Mouse (Mus musculus) embryonic facial prominence, embryonic 13.5 days (tissue): ENCODE results near the gene Perm1. TPM values are rescaled to one million over a fixed set of nuclear protein-coding genes. Genes with fewer than 3 reads are reported as not detected.

Experiments used
- ATAC-seq: fragments of 200-750 bp; cut with Nextera tagmentation; 2 replicates; pipeline ENCODE4 v1.8.0; 2017; ENCODE audit warnings: low read depth; ENCODE audit not compliant: insufficient number of reproducible peaks, insufficient read depth, low FRiP score, low TSS enrichment
- H3K27ac ChIP-seq: fragments of 300-500 bp; sonication (generic); 2 replicates; pipeline ENCODE4 v1.5.1; 2015; ENCODE audit warnings: moderate library complexity, mild to moderate bottlenecking, inconsistent platforms
- H3K27me3 ChIP-seq: fragments of 300-500 bp; sonication (generic); 2 replicates; pipeline ENCODE4 v1.6.1; 2015; ENCODE audit warnings: mild to moderate bottlenecking, inconsistent platforms
- H3K36me3 ChIP-seq: fragments of 300-500 bp; sonication (generic); 2 replicates; pipeline ENCODE4 v1.6.1; 2015; ENCODE audit warnings: mild to moderate bottlenecking, inconsistent platforms
- H3K4me1 ChIP-seq: fragments of 300-500 bp; sonication (generic); 2 replicates; pipeline ENCODE4 v1.6.1; 2015; ENCODE audit warnings: inconsistent platforms
- H3K4me2 ChIP-seq: fragments of 300-500 bp; sonication (generic); 2 replicates; pipeline ENCODE4 v1.6.1; 2015; ENCODE audit warnings: moderate library complexity, mild to moderate bottlenecking, inconsistent platforms
- H3K4me3 ChIP-seq: fragments of 300-500 bp; sonication (generic); 2 replicates; pipeline ENCODE4 v1.5.1; 2015; ENCODE audit warnings: mild to moderate bottlenecking, inconsistent platforms
- H3K9ac ChIP-seq: fragments of 300-500 bp; sonication (generic); 2 replicates; pipeline ENCODE4 v1.6.1; 2015; ENCODE audit warnings: mild to moderate bottlenecking, inconsistent platforms
- H3K9me3 ChIP-seq: fragments of 300-500 bp; sonication (generic); 2 replicates; pipeline ENCODE4 v1.6.1; 2016; ENCODE audit warnings: inconsistent platforms
- WGBS: fragments of 180-500 bp; shearing (Covaris S2); methylation state at CpG from one replicate; pipeline ENCODE4 v1.1.7; 2015; ENCODE audit warnings: mixed read lengths; 5-methylcytosine and 5-hydroxymethylcytosine counted together
- polyA plus RNA-seq: library from polyadenylated mRNA; unstranded; fragments of >200 nt; fragmentation: Nextera tagmentation; extraction: Ambion mirVana; gene quantifications from 2 replicates; pipeline ENCODE4 v1.2.1, GENCODE M21; 2015

Gene Perm1
- polyA plus RNA-seq, 1 experiment from 2014 or later, result 0.62 TPM

DNA sequence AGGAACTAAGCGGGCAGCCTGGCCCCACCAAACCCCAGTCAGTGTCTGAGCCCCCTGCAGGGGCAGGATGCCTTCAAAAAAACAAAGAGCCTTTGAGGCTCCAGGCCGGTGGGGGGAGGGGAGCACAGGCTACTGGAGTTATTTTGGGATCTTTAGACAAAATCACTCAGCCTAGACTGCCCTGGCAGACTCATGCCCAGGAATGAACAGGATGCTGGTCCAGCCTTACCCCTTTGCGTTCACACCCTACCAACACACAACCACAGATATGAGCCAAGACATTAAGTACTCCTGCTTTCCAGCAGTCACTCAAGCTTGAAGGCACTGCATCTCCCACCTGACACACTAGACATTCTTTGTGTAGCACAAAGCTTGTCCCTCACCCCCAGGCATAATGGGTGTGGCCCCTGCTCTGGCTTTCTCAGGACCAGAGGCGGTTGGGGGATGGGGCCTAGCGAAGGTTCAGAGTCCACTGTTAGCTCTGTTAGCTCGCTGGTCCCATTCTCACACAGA lies 26.8 kb upstream of the Perm1 start:
- H3K4me3 ChIP-seq, result no peak overlapping the region
- ATAC-seq, result 0 out of 2 replicates have a peak, but pooled peaks have one; percentile 27

GRCm38 (mm10) chr4:156192421-156193199 lies 23.1 kb upstream of the Perm1 start:
- peaks cover 86% of the 10 kb centered on the region for H3K4me1 ChIP-seq
- H3K4me3 ChIP-seq, result no peak overlapping the region
- H3K4me2 ChIP-seq, result peak overlapping the region; percentile 96
- 42% methylated on average over 8 of the region's 8 CpGs for WGBS
- no peaks in the 10 kb centered on the region for H3K27me3 ChIP-seq
- no peaks in the 10 kb centered on the region for H3K9me3 ChIP-seq
- 0 out of 2 replicates have a peak overlapping the region, but pooled peaks have one; percentile 36 for H3K9ac ChIP-seq
- H3K36me3 ChIP-seq, result peaks cover 53% of the 10 kb centered on the region
- no peak for ATAC-seq
- peak overlapping the region; percentile 75 for H3K27ac ChIP-seq

More for the DNA sequence above, 26.8 kb upstream of the Perm1 start:
- no peaks in the 10 kb centered on the region for H3K9me3 ChIP-seq
- H3K27ac ChIP-seq, result peak overlapping the region; percentile 75
- peaks cover 63% of the 10 kb centered on the region for H3K36me3 ChIP-seq
- 13% methylated on average over 6 of the region's 6 CpGs for WGBS
- H3K4me2 ChIP-seq, result peak overlapping the region; percentile 31
- no peaks in the 10 kb centered on the region for H3K27me3 ChIP-seq
- peak overlapping the region; percentile 41; the same call in 1 of the 2 replicates for H3K9ac ChIP-seq
- peaks cover 92% of the 10 kb centered on the region for H3K4me1 ChIP-seq

DNA sequence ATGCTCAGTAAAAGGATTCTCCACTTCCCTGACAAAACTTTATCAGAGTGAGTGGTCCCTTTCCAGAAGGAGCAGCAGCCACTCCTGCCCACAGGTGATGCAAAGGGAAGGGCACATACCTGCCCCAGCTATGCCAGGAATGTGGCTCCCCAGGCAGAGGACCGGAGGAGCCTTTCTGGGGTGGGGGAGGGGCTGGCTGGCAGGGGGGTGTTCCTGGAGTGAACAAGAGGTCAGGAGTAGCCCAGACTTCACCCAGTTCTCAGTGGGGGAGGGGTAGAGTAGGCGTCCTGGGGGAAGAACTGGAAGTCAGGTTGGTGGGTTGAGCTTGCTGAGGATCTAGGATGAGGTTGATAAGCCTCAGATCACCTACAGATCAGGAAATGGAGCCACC lies 22.5 kb upstream of the Perm1 start:
- peak overlapping the region; percentile 75 for H3K27ac ChIP-seq
- no peak for ATAC-seq
- peaks cover 83% of the 10 kb centered on the region for H3K4me1 ChIP-seq
- no peak overlapping the region for H3K4me3 ChIP-seq
- H3K36me3 ChIP-seq, result peaks cover 53% of the 10 kb centered on the region
- peak overlapping the region; percentile 36; the same call in 1 of the 2 replicates for H3K9ac ChIP-seq
- H3K27me3 ChIP-seq, result no peaks in the 10 kb centered on the region
- peak overlapping the region; percentile 96 for H3K4me2 ChIP-seq
- H3K9me3 ChIP-seq, result no peaks in the 10 kb centered on the region
- WGBS, result 17% methylated on average over 2 of the region's 2 CpGs

- H3K27ac ChIP-seq, result peak overlapping the region; percentile 75; the same call in 1 of the 2 replicates
- WGBS, result 58% methylated on average over 5 of the region's 5 CpGs
- peak overlapping the region; percentile 96 for H3K4me2 ChIP-seq
- H3K9me3 ChIP-seq, result no peaks in the 10 kb centered on the region
- ATAC-seq, result no peak
- no peak overlapping the region for H3K9ac ChIP-seq
- H3K36me3 ChIP-seq, result peaks cover 51% of the 10 kb centered on the region
- H3K4me3 ChIP-seq, result no peak overlapping the region
- no peaks in the 10 kb centered on the region for H3K27me3 ChIP-seq
- H3K4me1 ChIP-seq, result peaks cover 76% of the 10 kb centered on the region
These were observed 21.8 kb upstream of the Perm1 start for GRCm38 (mm10) chr4:156193906-156194305.

- Histone ChIP-seq H3K4me2 (peak overlapping the region; percentile 96), H3K27me3 (no peaks in the 10 kb centered on the region), H3K36me3 (peaks cover 50% of the 10 kb centered on the region), H3K4me1 (peaks cover 71% of the 10 kb centered on the region), H3K9ac (no peak overlapping the region), H3K4me3 (no peak overlapping the region), H3K27ac (no peak overlapping the region), H3K9me3 (no peaks in the 10 kb centered on the region)
- ATAC-seq, result no peak
- WGBS, result 35% methylated on average over 6 of the region's 6 CpGs
These were observed 21.3 kb upstream of the Perm1 start for GRCm38 (mm10) chr4:156194346-156194745.

- Histone ChIP-seq H3K4me2 (peak overlapping the region; percentile 96), H3K9me3 (no peaks in the 10 kb centered on the region), H3K27ac (peak overlapping the region; percentile 80), H3K36me3 (peaks cover 35% of the 10 kb centered on the region), H3K4me1 (peaks cover 57% of the 10 kb centered on the region), H3K9ac (peak overlapping the region; percentile 90), H3K4me3 (peak overlapping the region; percentile 92), H3K27me3 (no peaks in the 10 kb centered on the region)
- 4% methylated on average over 35 of the region's 35 CpGs for whole genome bisulfite sequencing
- no peak for ATAC-seq
These were observed 19.5 kb upstream of the Perm1 start for GRCm38 (mm10) chr4:156195927-156196870.

- H3K4me2 ChIP-seq, result peak within 1 kb of the TSS; percentile 96
- 0% methylated on average over 28 of the region's 88 CpGs for WGBS
- H3K9me3 ChIP-seq, result no peaks in the 10 kb centered on the region
- H3K9ac ChIP-seq, result peak within 1 kb of the TSS; percentile 90
- peaks cover 47% of the 10 kb centered on the region for H3K4me1 ChIP-seq
- peak; percentile 79 for ATAC-seq
- H3K36me3 ChIP-seq, result peaks cover 26% of the 10 kb centered on the region
- H3K27ac ChIP-seq, result peak within 1 kb of the TSS; percentile 92
- peaks cover 3% of the 10 kb centered on the region for H3K27me3 ChIP-seq
- peak within 1 kb of the TSS; percentile 92 for H3K4me3 ChIP-seq
These were observed 18.4 kb upstream of the Perm1 start, which contains the start of gene Agrn for GRCm38 (mm10) chr4:156197131-156197828. Agrn (minus strand) TSS chr4:156197488.

DNA sequence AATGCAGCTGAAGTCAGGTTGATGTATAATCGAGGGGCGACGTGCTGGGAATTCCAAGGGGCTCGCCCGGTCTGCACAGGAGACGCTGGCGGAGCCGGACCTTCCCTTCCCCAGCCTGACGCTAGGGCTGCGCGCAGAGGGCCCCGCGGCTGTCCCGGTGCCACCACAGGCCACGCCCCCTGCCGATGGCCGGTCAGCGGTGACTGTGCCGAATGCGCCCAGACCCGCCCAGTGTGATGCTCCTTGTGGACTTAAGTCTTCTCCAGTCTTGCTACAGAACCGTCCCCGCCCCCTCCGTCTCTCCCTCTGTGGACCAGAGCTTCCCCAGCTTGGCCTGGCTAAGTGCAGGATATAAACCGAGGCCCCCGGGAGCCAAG lies 17.9 kb upstream of the Perm1 start:
- ATAC-seq, result peak; percentile 81
- H3K4me1 ChIP-seq, result peaks cover 47% of the 10 kb centered on the region
- under 1% methylated on average over 26 of the region's 26 CpGs for WGBS

DNA sequence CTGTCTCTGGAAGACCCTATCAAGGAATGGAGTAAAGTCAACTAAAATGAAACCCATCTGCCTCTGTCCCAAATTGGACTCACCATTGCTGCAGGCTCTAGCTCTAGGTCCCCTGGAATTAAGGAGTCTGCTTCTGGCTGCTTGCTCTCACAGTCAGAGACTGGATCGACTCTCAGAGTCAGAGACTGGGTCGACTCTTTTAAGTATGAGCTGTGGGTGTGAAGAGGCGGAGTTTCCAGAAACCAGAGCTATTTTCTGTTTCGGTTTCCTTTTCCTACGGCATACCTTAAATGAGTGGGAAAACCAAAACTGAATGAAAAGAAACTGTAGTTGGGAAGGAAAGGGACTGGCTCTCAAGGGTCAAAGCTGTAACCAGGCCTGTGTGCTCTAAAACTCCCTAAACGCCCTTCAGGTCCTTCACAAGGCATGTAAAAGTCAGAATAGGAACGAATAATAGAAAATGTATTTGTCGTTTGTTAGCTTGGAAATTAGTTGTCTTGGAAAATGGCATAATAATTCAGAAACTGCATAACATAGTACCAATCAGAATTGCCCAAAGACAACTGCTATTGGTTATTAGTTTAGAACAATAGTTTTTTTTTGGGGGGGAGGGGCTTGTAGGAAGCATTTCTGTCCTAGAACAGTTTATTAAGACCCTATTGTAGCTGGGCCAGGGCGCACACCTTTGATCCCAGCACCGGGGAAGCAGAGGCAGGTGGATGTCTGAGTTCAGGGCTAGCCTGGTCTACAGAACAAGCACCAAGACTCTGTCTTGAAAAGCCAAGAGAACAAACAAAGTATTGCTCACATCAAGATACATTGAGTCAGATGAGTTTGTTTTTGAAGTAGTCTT lies 14.8 kb upstream of the Perm1 start, which contains the start of gene Isg15:
Gene Isg15 (minus strand): TSS at position 196 of the 853 bp plus-strand sequence.
- Histone ChIP-seq H3K36me3 (no peaks in the 10 kb centered on the region), H3K27ac (no peak within 1 kb of the TSS), H3K9ac (no peak within 1 kb of the TSS), H3K4me1 (peaks cover 30% of the 10 kb centered on the region), H3K4me3 (no peak within 1 kb of the TSS), H3K9me3 (no peaks in the 10 kb centered on the region), H3K4me2 (no peak within 1 kb of the TSS), H3K27me3 (peaks cover 35% of the 10 kb centered on the region)
- no peak for ATAC-seq
- WGBS, result 55% methylated on average over 10 of the region's 10 CpGs

More for the DNA sequence above, 17.9 kb upstream of the Perm1 start:
- Histone ChIP-seq H3K27me3 (peaks cover 9% of the 10 kb centered on the region), H3K9me3 (no peaks in the 10 kb centered on the region), H3K4me2 (peak overlapping the region; percentile 80), H3K9ac (peak overlapping the region; percentile 76), H3K4me3 (peak overlapping the region; percentile 92), H3K27ac (peak overlapping the region; percentile 92), H3K36me3 (peaks cover 20% of the 10 kb centered on the region)

- no peak for ATAC-seq
- H3K4me3 ChIP-seq, result peak overlapping the region; percentile 57
- peaks cover 39% of the 10 kb centered on the region for H3K27me3 ChIP-seq
- 37% methylated on average over 12 of the region's 12 CpGs for WGBS
- H3K4me2 ChIP-seq, result peak overlapping the region; percentile 98
- no peaks in the 10 kb centered on the region for H3K36me3 ChIP-seq
- peaks cover 22% of the 10 kb centered on the region for H3K4me1 ChIP-seq
- H3K27ac ChIP-seq, result no peak overlapping the region
- no peaks in the 10 kb centered on the region for H3K9me3 ChIP-seq
- peak overlapping the region; percentile 75 for H3K9ac ChIP-seq
These were observed 13.2 kb upstream of the Perm1 start for GRCm38 (mm10) chr4:156202462-156202893.
